Mouse (Mus musculus): ENCODE data around the gene Rnf215.

GRCm38 (mm10) chr11:4097091-4097621, 37.8 kb upstream of the Rnf215 start:
- TF ChIP-seq FOSL1 (IDR thresholded peaks at IDR 0.05; ENCODE audit: insufficient read depth, low read length, poor library complexity, severe bottlenecking), result no peak
- no peak for TF ChIP-seq USF1 (IDR thresholded peaks at IDR 0.05; ENCODE audit: low read depth)
- no peak for TF ChIP-seq MYOD1 (IDR thresholded peaks at IDR 0.05; ENCODE audit: control insufficient read depth, insufficient read length, low read depth)

All from C2C12 (cell line).